Mouse (Mus musculus): ENCODE results near the gene Mark3. TPM values are rescaled to one million over a fixed set of nuclear protein-coding genes. Genes with fewer than 3 reads are reported as not detected.
A peak's percentile ranks its signal among the peaks of the same experiment; 100 is the strongest.

Gene Mark3
- polyA plus RNA-seq, 1 experiment = 80.0 TPM

DNA sequence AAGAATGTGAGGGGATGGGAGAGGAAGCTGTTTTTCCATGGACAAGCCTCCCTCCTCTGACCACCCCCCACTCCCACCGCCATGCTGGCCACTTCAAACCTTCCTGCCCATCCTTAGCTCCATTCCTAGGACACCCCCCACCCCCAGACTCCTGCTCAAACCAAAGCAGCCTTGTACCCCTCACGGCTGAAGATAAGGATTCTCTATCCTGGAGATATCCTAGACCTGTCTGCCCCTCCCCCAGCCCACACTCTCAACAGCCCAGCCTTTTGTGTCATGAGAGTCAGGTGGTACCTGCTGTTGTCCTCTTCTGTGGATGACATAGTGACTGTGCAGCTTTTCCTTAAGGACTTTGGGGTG lies 113.7 kb downstream of the Mark3 start:
- no peak for TF ChIP-seq CTCF (IDR thresholded peaks at IDR 0.05; ENCODE audit: borderline replicate concordance, insufficient read depth, low read depth, low read length)
- no peak for TF ChIP-seq POLR2A (IDR thresholded peaks at IDR 0.05; ENCODE audit: borderline replicate concordance, insufficient read depth, low read length)
- Histone ChIP-seq H3K27me3 (ENCODE audit: control insufficient read depth, insufficient read depth, low read length) (no peaks in the 10 kb centered on the region), H3K4me1 (ENCODE audit: control insufficient read depth, insufficient read depth, low read length) (peaks cover 48% of the 10 kb centered on the region), H3K4me3 (replicated peaks; ENCODE audit: insufficient read depth, low read depth, low read length) (no peak overlapping the region), H3K27ac (ENCODE audit: insufficient read depth, low read length) (peak overlapping the region; percentile 86)
- DNase-seq = no peak
- 9% methylated on average over 2 of the region's 2 CpGs for WGBS

DNA sequence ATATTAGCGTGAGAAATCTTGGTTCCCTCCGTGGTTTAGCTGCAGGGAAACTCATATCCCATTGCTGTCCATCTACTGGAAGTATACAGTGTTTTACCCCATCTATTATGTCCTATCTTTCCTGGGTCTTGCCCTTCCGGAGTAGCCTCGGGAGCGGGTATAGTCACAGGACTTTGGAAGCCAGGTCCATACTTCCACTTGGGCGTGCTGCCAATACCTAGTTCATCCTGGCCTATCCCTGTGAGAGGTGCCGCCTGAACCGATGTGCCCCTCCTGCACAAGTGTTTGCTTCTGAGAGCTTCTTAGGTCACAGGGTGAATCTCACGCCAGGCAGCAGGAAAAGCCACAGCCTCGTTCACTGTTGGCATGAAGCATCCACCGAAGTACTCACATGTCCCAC lies 115.1 kb downstream of the Mark3 start:
- no peak overlapping the region for H3K4me3 ChIP-seq (replicated peaks; ENCODE audit: insufficient read depth, low read depth, low read length)
- no peaks in the 10 kb centered on the region for H3K27me3 ChIP-seq (ENCODE audit: control insufficient read depth, insufficient read depth, low read length)
- peaks cover 54% of the 10 kb centered on the region for H3K4me1 ChIP-seq (ENCODE audit: control insufficient read depth, insufficient read depth, low read length)
- 26% methylated on average over 11 of the region's 11 CpGs for WGBS
- H3K27ac ChIP-seq (ENCODE audit: insufficient read depth, low read length) = peak overlapping the region; percentile 26; the same call in 1 of the 2 replicates
- no peak for TF ChIP-seq CTCF (IDR thresholded peaks at IDR 0.05; ENCODE audit: borderline replicate concordance, insufficient read depth, low read depth, low read length)
- TF ChIP-seq POLR2A (IDR thresholded peaks at IDR 0.05; ENCODE audit: borderline replicate concordance, insufficient read depth, low read length) = no peak
- peak; percentile 47 to 55 for DNase-seq

DNA sequence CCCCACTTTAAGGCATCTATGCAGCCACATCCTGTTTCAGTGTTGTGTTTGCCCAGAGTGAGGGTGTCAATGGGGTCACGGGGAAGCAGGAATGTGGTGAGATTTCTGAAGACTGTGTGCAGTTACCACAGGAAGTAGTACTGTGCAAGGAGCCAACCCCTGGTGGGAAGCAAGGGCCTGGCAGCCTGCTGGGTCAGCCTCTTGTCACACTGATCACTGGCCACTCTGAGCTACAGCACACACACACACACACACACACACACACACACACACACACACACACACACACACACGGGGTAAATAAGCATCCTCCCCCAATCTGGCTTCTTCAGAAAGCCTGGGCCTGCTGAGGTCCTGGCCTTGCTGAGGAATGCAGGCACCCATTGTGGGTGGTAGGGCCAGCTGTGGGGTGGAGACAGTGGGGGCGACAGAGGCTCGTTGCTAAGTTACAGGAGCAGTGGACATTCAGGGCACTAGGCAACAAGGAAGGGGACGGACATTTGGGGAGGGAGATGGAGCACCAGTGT lies 117.1 kb downstream of the Mark3 start:
- H3K27me3 ChIP-seq (ENCODE audit: control insufficient read depth, insufficient read depth, low read length) = no peaks in the 10 kb centered on the region
- peaks cover 66% of the 10 kb centered on the region for H3K4me1 ChIP-seq (ENCODE audit: control insufficient read depth, insufficient read depth, low read length)
- peak in 1 of 2 experiments; percentile 47 for DNase-seq
- H3K4me3 ChIP-seq (replicated peaks; ENCODE audit: insufficient read depth, low read depth, low read length) = no peak overlapping the region
- peak overlapping the region; percentile 18; the same call in 1 of the 2 replicates for H3K27ac ChIP-seq (ENCODE audit: insufficient read depth, low read length)
- WGBS = 36% methylated on average over 5 of the region's 5 CpGs
- TF ChIP-seq POLR2A (IDR thresholded peaks at IDR 0.05; ENCODE audit: borderline replicate concordance, insufficient read depth, low read length) = no peak
- no peak for TF ChIP-seq CTCF (IDR thresholded peaks at IDR 0.05; ENCODE audit: borderline replicate concordance, insufficient read depth, low read depth, low read length)

DNA sequence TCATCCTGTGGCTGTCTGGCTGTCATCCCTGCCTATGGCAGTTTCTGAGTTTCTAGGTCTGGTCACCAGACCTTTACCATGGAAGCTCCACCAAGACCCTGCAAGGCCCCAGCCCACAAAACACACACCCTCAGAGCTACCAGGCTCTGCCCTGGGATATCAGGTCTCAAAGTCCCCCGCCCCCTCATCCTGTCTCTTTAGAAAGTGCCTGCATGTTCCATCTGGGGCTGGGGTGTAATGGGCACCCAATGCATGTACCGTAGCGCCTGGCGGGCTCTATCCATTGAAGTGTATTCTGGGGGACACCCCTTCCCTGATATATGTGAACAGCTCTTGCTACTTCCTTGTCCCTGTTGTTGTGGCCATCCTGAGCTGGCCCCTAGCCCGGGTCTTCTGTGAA lies 118.6 kb downstream of the Mark3 start:
- WGBS = 82% methylated on average over 5 of the region's 5 CpGs
- Histone ChIP-seq H3K4me3 (replicated peaks; ENCODE audit: insufficient read depth, low read depth, low read length) (no peak overlapping the region), H3K27ac (ENCODE audit: insufficient read depth, low read length) (no peak overlapping the region; the same call in 1 of the 2 replicates), H3K4me1 (ENCODE audit: control insufficient read depth, insufficient read depth, low read length) (peaks cover 56% of the 10 kb centered on the region), H3K27me3 (ENCODE audit: control insufficient read depth, insufficient read depth, low read length) (no peaks in the 10 kb centered on the region)
- DNase-seq = peak in 1 of 2 experiments; percentile 16
- TF ChIP-seq POLR2A (IDR thresholded peaks at IDR 0.05; ENCODE audit: borderline replicate concordance, insufficient read depth, low read length) (no peak), CTCF (IDR thresholded peaks at IDR 0.05; ENCODE audit: borderline replicate concordance, insufficient read depth, low read depth, low read length) (no peak)

DNA sequence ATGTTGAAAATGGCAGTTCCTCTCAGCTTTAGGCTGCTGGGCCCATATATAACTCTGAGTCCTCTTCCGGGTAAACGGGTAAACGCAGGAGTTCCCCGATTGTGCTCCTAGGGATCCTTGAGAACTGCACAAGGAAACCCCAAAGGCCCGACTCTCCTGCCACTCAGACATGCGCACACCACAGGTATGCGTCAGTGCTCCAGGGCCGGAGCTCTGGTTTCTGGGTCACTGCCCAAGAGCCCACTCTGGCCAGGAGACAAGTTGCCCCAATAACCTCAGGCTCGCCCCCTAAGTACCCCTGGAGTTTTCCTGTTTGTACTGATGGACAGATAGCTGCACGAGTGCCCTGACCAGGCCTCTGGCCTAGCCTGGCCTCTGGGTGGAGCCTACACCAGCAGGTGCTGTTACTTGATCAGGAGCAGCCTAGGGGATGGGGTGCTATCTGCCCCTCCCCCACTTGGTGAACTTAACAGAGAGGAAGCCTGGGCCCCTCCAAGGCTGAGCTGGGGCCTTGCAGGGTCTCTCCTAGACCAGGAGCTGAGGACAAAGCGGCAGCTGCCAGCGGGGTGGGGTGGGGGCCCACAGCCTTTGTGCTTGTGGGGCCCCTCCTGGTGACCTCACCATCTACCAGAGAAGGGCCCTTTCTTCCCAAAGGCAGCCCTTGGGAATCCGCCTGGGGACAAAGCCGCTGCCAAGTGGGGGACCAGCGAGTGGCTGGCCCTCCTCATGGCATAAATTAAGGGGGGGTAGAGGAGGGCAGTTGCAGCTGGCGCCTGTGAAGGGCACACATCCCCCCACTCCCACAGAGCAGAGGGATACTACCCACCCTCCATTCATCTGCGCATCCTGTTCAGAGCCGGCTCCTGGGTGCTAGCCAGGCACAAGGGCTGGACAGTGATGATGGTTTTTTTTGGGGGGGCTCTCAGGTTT lies 119.3 kb downstream of the Mark3 start:
- TF ChIP-seq CTCF (IDR thresholded peaks at IDR 0.05; ENCODE audit: borderline replicate concordance, insufficient read depth, low read depth, low read length) (no peak), POLR2A (IDR thresholded peaks at IDR 0.05; ENCODE audit: borderline replicate concordance, insufficient read depth, low read length) (no peak)
- Histone ChIP-seq H3K27ac (ENCODE audit: insufficient read depth, low read length) (peak overlapping the region; percentile 57), H3K4me1 (ENCODE audit: control insufficient read depth, insufficient read depth, low read length) (peaks cover 56% of the 10 kb centered on the region), H3K4me3 (replicated peaks; ENCODE audit: insufficient read depth, low read depth, low read length) (no peak overlapping the region), H3K27me3 (ENCODE audit: control insufficient read depth, insufficient read depth, low read length) (no peaks in the 10 kb centered on the region)
- WGBS = 55% methylated on average over 18 of the region's 18 CpGs
- DNase-seq = peak; percentile 55 to 70

DNA sequence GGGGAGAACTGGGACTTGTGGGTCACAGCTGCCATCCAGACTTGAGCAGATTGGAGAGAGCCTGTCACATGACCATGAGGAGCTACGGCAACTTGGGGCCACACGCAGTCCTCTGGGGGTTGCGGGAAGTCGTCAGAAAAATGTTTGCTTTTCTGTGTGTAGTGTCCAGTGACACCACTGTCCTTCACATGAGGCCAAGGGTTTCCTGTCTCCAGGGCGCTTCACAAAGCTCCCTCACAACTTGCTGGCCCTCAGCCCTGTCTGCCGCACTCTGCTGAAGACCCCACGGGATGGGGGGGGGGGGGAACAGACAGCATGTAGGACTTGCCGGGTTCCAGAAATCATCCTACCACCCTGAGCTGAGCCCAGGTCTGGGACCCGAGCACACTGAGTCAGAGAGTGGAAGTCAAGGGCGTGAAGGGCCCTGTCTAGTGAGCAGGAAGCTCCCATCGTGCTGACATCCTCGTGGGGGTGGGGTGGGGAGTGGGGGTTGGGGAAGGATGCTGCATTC lies 120.0 kb downstream of the Mark3 start:
- peak overlapping the region; percentile 57; the same call in 1 of the 2 replicates for H3K27ac ChIP-seq (ENCODE audit: insufficient read depth, low read length)
- TF ChIP-seq CTCF (IDR thresholded peaks at IDR 0.05; ENCODE audit: borderline replicate concordance, insufficient read depth, low read depth, low read length) (no peak), POLR2A (IDR thresholded peaks at IDR 0.05; ENCODE audit: borderline replicate concordance, insufficient read depth, low read length) (no peak)
- WGBS = 27% methylated on average over 12 of the region's 12 CpGs
- no peaks in the 10 kb centered on the region for H3K27me3 ChIP-seq (ENCODE audit: control insufficient read depth, insufficient read depth, low read length)
- no peak overlapping the region for H3K4me3 ChIP-seq (replicated peaks; ENCODE audit: insufficient read depth, low read depth, low read length)
- no peak for DNase-seq
- H3K4me1 ChIP-seq (ENCODE audit: control insufficient read depth, insufficient read depth, low read length) = peaks cover 54% of the 10 kb centered on the region

DNA sequence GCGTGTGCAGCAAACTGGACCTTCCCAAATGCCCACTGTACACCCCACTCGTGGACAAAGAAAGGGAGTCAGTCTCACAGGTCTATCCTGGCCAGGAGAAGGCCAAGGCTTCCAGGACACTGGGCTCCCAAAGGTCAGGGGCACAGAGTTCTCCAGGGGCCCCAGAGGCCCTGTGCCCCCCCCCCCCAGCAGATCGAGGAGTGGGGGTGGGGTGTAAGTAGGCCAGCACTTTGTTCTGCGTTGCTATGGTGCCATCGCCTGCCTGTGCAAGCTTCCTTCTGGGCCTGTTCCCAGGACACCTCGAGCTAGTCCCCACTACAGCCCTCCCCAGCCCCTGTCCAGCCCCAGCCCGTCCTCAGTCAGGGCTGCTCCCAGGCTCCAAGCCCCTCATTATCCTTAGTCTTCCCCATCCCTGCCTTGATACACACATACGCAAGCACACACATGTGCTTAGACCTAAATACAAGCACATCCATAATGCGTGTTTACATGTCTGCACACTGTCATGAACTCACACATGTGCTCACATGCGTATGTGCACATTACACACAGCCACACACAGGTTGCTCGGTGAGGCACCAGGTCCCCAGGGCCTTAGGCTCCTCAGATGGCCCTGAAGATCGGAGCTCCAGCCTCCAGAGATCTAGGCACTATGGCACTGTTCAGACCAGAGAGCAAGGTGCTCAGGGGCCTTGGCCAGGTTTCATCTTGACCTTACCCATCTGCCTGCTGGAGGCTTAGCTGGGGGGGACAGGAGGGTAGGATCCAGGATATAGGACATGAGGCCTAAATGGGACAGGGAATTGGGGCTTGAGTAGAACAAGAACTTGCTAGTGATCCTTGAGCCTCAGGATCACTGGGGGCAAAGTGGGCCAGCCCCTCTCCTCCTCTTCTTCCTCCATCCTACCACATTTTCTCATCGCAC lies 120.8 kb downstream of the Mark3 start:
- H3K4me1 ChIP-seq (ENCODE audit: control insufficient read depth, insufficient read depth, low read length) = peaks cover 52% of the 10 kb centered on the region
- H3K27me3 ChIP-seq (ENCODE audit: control insufficient read depth, insufficient read depth, low read length) = no peaks in the 10 kb centered on the region
- WGBS = 56% methylated on average over 13 of the region's 13 CpGs
- H3K4me3 ChIP-seq (replicated peaks; ENCODE audit: insufficient read depth, low read depth, low read length) = no peak overlapping the region
- no peak for TF ChIP-seq CTCF (IDR thresholded peaks at IDR 0.05; ENCODE audit: borderline replicate concordance, insufficient read depth, low read depth, low read length)
- no peak for TF ChIP-seq POLR2A (IDR thresholded peaks at IDR 0.05; ENCODE audit: borderline replicate concordance, insufficient read depth, low read length)
- H3K27ac ChIP-seq (ENCODE audit: insufficient read depth, low read length) = peak overlapping the region; percentile 52
- DNase-seq = peak; percentile 50 to 63
